Mouse (Mus musculus) limb, embryonic 11.5 days (tissue): ENCODE results near the gene Rbm8a. TPM values are rescaled to one million over a fixed set of nuclear protein-coding genes. Genes with fewer than 3 reads are reported as not detected.

Experiments
- ATAC-seq: fragments of 200-750 bp; cut with Nextera tagmentation; 2 replicates; pipeline ENCODE4 v1.8.0; 2017; ENCODE audit warnings: low read depth; ENCODE audit not compliant: insufficient number of reproducible peaks, low FRiP score, low TSS enrichment
- DNase-seq: peaks from one replicate; pipeline ENCODE4 v3.0.0-alpha.2; 2015; ENCODE audit warnings: low spot score
- H3K27ac ChIP-seq: fragments of 300-500 bp; sonication (generic); replicated peaks from 2 replicates; pipeline ENCODE4 v1.5.1; 2014; ENCODE audit warnings: low read depth, mild to moderate bottlenecking, low read length
- H3K27me3 ChIP-seq: fragments of 300-500 bp; sonication (generic); 2 replicates; pipeline ENCODE4 v1.6.1; 2014; ENCODE audit warnings: mild to moderate bottlenecking, low read length, mixed read lengths; ENCODE audit not compliant: control insufficient read depth, insufficient read depth
- H3K36me3 ChIP-seq: fragments of 300-500 bp; sonication (generic); 2 replicates; pipeline ENCODE4 v1.6.1; 2014; ENCODE audit warnings: mild to moderate bottlenecking, low read length, moderate library complexity, mixed read lengths; ENCODE audit not compliant: control insufficient read depth, insufficient read depth
- H3K4me1 ChIP-seq: fragments of 300-500 bp; sonication (generic); 2 replicates; pipeline ENCODE4 v1.6.1; 2014; ENCODE audit warnings: low read length, mixed read lengths; ENCODE audit not compliant: control insufficient read depth, insufficient read depth
- H3K4me2 ChIP-seq: fragments of 300-500 bp; sonication (generic); 2 replicates; pipeline ENCODE4 v1.6.1; 2014; ENCODE audit warnings: low read depth, mild to moderate bottlenecking, moderate library complexity; ENCODE audit not compliant: severe bottlenecking
- H3K4me3 ChIP-seq: fragments of 300-500 bp; sonication (generic); 2 replicates; pipeline ENCODE4 v1.5.1; 2014; ENCODE audit warnings: low read depth, low read length
- H3K9ac ChIP-seq: fragments of 300-500 bp; sonication (generic); 2 replicates; pipeline ENCODE4 v1.6.1; 2014; ENCODE audit warnings: mild to moderate bottlenecking, low read length
- H3K9me3 ChIP-seq: fragments of 300-500 bp; sonication (generic); 2 replicates; pipeline ENCODE4 v1.6.1; 2016; ENCODE audit warnings: low read length; ENCODE audit not compliant: control insufficient read depth
- WGBS: fragments of 180-500 bp; shearing (Covaris S2); extraction: QIAGEN DNeasy Blood & Tissue Kit; methylation state at CpG from one replicate; pipeline ENCODE4 v1.1.7; 2014; 5-methylcytosine and 5-hydroxymethylcytosine counted together
- polyA plus RNA-seq: library from polyadenylated mRNA; unstranded; fragments of >200 nt; fragmentation: Nextera tagmentation; extraction: Ambion mirVana; gene quantifications from 2 replicates; pipeline ENCODE4 v1.2.1, GENCODE M21; 2014

Gene Rbm8a
- polyA plus RNA-seq, 1 experiment from 2014 or later, result 241 TPM

DNA sequence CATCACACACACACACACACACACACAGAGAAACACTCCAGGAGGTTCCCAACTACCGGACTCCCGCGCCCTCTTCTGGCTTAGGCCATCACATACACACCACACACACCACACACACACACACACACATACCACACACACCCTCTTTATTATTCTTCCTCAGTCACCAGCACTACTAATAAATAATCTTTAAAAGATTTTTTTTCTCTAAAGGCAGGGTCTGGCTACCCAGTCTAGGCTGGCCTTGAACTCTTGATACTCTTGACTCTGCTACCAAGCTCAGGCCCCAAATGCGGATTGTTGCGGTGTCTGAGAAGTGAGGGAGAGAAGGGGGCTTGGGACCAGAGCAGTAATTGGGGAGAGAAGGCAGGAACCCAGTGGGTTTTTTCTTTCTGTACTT lies 34.9 kb upstream of the Rbm8a start:
- H3K36me3 ChIP-seq, result no peaks in the 10 kb centered on the region
- H3K9me3 ChIP-seq, result no peaks in the 10 kb centered on the region
- H3K9ac ChIP-seq, result no peak overlapping the region
- peaks cover 16% of the 10 kb centered on the region; the same call in 1 of the 2 replicates for H3K4me1 ChIP-seq
- no peak for DNase-seq
- 82% methylated on average over 5 of the region's 5 CpGs for WGBS
- H3K27me3 ChIP-seq, result peaks cover 10% of the 10 kb centered on the region
- ATAC-seq, result no peak
- no peak overlapping the region for H3K4me2 ChIP-seq
- H3K27ac ChIP-seq, result no peak overlapping the region
- H3K4me3 ChIP-seq, result no peak overlapping the region

DNA sequence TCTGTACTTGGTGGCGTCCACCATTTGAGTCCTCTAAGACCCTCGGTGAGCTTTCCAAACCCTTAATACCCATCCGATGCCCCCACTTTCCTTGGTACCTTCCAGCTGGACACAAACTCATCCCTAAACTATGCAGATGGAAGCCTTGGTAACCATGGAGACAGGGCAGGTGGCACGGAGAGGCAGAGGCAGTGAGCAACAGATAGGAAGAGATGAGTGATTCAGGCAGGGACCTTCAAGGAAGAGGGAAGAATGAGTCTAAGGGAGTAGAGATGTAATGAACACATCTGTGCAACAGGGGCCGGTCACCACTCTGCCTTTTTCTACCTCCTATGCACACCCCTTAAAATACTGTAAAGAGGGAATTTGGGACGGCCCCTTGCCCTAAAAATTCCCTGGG lies 34.1 kb upstream of the Rbm8a start:
- H3K4me2 ChIP-seq, result peak overlapping the region; percentile 99
- peaks cover 10% of the 10 kb centered on the region for H3K27me3 ChIP-seq
- peaks cover 18% of the 10 kb centered on the region; the same call in 1 of the 2 replicates for H3K4me1 ChIP-seq
- ATAC-seq (no peak), DNase-seq (no peak)
- no peaks in the 10 kb centered on the region for H3K36me3 ChIP-seq
- peak overlapping the region; percentile 49; the same call in 1 of the 2 replicates for H3K4me3 ChIP-seq
- 28% methylated on average over 6 of the region's 6 CpGs for WGBS
- H3K9me3 ChIP-seq, result no peaks in the 10 kb centered on the region
- no peak overlapping the region for H3K27ac ChIP-seq
- H3K9ac ChIP-seq, result no peak overlapping the region

DNA sequence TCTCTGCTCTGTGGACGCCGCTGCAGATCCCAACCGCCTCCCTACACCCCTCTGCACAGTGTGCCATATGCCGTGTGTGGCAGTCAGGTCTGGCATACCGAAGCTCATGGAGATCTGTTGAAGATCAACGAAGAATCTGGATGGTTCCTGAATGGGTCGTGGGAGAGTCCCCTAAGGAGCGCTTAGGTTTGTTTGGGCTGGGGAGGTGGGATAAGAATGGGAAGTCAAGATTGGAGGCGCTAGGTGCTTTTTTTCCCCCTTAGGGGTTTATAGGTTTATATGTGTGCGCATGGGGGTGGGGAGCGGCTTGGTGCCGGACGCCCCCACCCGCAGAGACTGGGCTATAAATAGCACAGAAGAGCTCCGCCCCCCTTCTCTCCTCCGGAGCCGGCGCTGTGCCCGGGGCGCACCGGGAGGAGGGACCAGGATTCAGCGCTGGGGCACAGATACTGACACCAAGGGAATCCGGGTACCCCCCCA lies 33.5 kb upstream of the Rbm8a start, which contains the start of gene Ankrd34a:
Gene Ankrd34a (plus strand): TSS at position 409 of the 480 bp plus-strand sequence.
- Histone ChIP-seq H3K4me1 (peaks cover 18% of the 10 kb centered on the region; the same call in 1 of the 2 replicates), H3K4me2 (peak within 1 kb of the TSS; percentile 99), H3K9me3 (no peaks in the 10 kb centered on the region), H3K36me3 (no peaks in the 10 kb centered on the region), H3K27me3 (peaks cover 10% of the 10 kb centered on the region), H3K4me3 (peak within 1 kb of the TSS; percentile 49), H3K9ac (peak within 1 kb of the TSS; percentile 61), H3K27ac (no peak within 1 kb of the TSS)
- DNase-seq (peak; percentile 48), ATAC-seq (no peak)
- under 1% methylated on average over 20 of the region's 23 CpGs for WGBS

DNA sequence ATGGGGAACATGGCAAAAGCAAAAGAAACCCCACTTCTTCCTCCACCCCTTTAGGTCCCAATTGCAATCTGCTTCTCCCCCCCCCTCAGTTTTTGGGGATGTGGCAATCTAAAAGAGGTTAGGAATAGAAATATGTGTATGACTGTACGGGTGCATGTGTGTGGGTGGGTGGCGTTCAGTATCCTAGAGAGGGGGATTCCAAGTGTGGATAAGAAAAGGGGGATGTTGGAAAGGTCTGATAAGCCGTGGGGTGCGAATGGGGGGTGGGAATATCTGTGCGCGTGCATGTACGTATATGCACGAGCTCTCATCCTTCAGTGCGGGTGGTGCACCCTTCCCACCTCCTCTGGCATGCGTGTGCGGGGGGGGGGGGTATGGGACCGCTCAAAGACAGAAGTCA lies 32.9 kb upstream of the Rbm8a start:
- no peak for DNase-seq
- 2% methylated on average over 11 of the region's 12 CpGs for WGBS
- no peak for ATAC-seq
- Histone ChIP-seq H3K4me1 (peaks cover 18% of the 10 kb centered on the region; the same call in 1 of the 2 replicates), H3K9me3 (no peaks in the 10 kb centered on the region), H3K27me3 (peaks cover 10% of the 10 kb centered on the region), H3K36me3 (no peaks in the 10 kb centered on the region), H3K9ac (peak overlapping the region; percentile 61), H3K27ac (no peak overlapping the region), H3K4me2 (peak overlapping the region; percentile 99), H3K4me3 (peak overlapping the region; percentile 49)

DNA sequence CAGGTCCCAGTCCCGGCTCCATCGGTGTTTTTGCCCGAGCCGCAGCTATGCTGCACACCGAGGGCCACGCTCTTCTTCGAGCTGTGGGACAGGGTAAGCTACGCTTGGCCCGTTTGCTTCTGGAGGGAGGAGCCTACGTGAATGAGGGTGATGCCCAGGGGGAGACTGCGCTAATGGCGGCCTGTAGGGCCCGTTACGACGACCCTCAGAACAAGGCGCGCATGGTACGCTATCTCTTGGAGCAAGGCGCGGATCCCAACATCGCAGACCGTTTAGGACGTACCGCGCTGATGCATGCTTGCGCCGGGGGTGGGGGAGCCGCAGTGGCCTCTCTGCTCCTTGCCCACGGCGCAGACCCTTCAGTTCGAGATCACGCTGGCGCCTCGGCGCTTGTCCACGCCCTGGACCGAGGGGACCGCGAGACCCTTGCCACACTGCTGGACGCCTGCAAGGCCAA lies 32.3 kb upstream of the Rbm8a start:
- ATAC-seq (no peak), DNase-seq (peak; percentile 65)
- Histone ChIP-seq H3K4me1 (peaks cover 21% of the 10 kb centered on the region; the same call in 1 of the 2 replicates), H3K4me3 (peak overlapping the region; percentile 49), H3K9me3 (no peaks in the 10 kb centered on the region), H3K27ac (no peak overlapping the region), H3K27me3 (peaks cover 10% of the 10 kb centered on the region), H3K4me2 (peak overlapping the region; percentile 99), H3K9ac (peak overlapping the region; percentile 61), H3K36me3 (no peaks in the 10 kb centered on the region)
- under 1% methylated on average over 40 of the region's 40 CpGs for WGBS

DNA sequence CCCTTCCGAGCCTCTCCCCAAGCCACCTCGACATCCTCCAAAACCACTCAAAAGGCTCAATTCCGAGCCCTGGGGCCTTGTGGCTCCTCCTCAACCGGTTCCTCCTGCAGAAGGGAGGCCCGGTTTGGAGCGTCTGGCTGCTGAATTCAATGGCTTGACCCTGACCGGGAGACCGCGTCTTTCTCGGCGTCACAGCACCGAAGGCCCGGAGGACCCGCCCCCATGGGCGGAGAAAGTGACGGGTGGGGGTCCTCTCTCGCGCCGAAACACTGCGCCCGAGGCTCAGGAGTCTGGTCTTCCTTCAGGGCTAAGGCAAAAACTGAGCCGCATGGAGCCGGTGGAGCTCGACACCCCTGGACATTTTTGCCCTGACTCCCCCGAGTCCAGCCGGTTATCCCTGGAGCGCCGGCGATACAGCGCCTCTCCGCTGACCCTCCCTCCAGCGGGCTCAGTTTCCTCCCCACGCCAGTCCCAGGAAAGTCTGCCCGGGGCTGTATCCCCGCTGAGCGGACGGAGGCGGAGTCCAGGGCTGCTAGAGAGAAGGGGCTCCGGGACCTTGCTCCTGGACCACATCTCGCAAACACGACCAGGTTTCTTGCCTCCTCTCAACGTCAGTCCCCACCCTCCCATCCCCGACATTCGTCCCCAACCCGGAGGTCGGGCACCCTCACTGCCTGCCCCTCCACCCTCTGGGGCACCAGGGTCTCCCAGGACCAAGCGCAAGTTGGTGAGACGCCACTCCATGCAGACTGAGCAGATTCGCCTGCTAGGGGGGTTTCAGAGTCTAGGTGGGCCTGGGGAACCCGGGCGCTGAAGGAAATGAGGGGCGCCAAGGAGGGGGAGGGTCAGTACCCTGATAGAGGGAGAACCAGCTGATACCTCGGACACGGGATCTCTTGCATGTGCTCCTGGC lies 31.3 kb upstream of the Rbm8a start:
- peak overlapping the region; percentile 62; the same call in 1 of the 2 replicates for H3K27ac ChIP-seq
- peaks cover 26% of the 10 kb centered on the region; the same call in 1 of the 2 replicates for H3K4me1 ChIP-seq
- WGBS, result 1% methylated on average over 54 of the region's 54 CpGs
- H3K36me3 ChIP-seq, result no peaks in the 10 kb centered on the region
- H3K9me3 ChIP-seq, result no peaks in the 10 kb centered on the region
- peaks cover 10% of the 10 kb centered on the region for H3K27me3 ChIP-seq
- DNase-seq, result peak; percentile 84
- peak overlapping the region; percentile 61 for H3K9ac ChIP-seq
- peak overlapping the region; percentile 99 for H3K4me2 ChIP-seq
- peak overlapping the region; percentile 49 for H3K4me3 ChIP-seq
- ATAC-seq, result no peak

DNA sequence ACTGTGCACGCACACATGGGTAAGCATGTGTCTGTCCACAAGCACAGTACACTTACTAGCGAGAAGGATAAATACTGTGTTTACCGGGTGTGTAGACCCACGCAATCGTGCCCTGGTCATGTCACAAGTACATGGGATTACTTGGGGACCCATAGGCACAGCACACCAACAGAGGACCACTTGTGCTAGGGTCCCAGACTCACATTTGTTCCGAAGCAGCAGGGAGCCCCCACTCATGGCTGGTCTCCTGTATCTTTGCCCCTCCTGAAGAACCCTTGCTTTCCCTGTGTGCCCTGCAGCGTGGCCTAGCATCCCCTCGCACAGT lies 30.7 kb upstream of the Rbm8a start:
- ATAC-seq (no peak), DNase-seq (no peak)
- 47% methylated on average over 8 of the region's 8 CpGs for WGBS
- Histone ChIP-seq H3K27me3 (peaks cover 10% of the 10 kb centered on the region), H3K9me3 (no peaks in the 10 kb centered on the region), H3K4me1 (peaks cover 26% of the 10 kb centered on the region; the same call in 1 of the 2 replicates), H3K4me2 (peak overlapping the region; percentile 99), H3K36me3 (no peaks in the 10 kb centered on the region), H3K4me3 (peak overlapping the region; percentile 49), H3K27ac (no peak overlapping the region), H3K9ac (peak overlapping the region; percentile 61; the same call in 1 of the 2 replicates)

DNA sequence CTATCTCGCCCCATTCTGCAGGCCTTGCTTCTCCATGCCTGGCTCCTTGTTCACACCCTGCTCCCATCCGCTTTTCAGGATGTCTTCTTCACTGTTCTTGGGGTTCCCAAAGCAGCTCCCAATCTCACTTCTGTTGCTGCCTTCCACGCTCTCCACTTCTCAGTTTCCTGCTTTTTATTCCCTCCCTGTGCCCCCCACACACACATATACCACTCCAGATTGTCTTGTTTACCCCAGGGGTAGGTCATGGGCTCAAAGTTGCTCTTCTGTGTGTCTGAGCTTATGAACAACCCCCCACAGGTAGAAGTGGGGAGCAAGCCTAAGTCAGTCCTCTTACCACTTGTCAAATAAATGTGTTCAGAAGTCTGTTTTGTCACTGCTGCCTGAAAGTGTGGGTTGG lies 30.3 kb upstream of the Rbm8a start:
- no peak overlapping the region for H3K27ac ChIP-seq
- no peak overlapping the region for H3K4me2 ChIP-seq

More for the DNA sequence above, 30.3 kb upstream of the Rbm8a start:
- no peak for DNase-seq
- Histone ChIP-seq H3K9me3 (no peaks in the 10 kb centered on the region), H3K36me3 (no peaks in the 10 kb centered on the region), H3K27me3 (peaks cover 10% of the 10 kb centered on the region), H3K9ac (no peak overlapping the region), H3K4me3 (no peak overlapping the region), H3K4me1 (peaks cover 26% of the 10 kb centered on the region; the same call in 1 of the 2 replicates)
- WGBS, result 57% methylated on average over 3 of the region's 3 CpGs
- no peak for ATAC-seq
